Mouse (Mus musculus) midbrain, embryonic 12.5 days (tissue): ENCODE measurements around the gene Gabbr2. TPM values are rescaled to one million over a fixed set of nuclear protein-coding genes. Genes with fewer than 3 reads are reported as not detected.
"Not testable (repeated sequence)": the region's sequence is repeated elsewhere in the genome, so short reads cannot be mapped to it uniquely, and the experiment has no call there.

Source experiments
- ATAC-seq: fragments of 200-750 bp; cut with Nextera tagmentation; 2 replicates; pipeline ENCODE4 v1.8.0; 2017; ENCODE audit warnings: low read depth, moderate TSS enrichment, moderate library complexity; ENCODE audit not compliant: low FRiP score
- H3K27ac ChIP-seq: fragments of 300-500 bp; sonication (generic); replicated peaks from 2 replicates; pipeline ENCODE4 v1.5.1; 2016; ENCODE audit warnings: mild to moderate bottlenecking
- H3K27me3 ChIP-seq: fragments of 300-500 bp; sonication (generic); 2 replicates; pipeline ENCODE4 v1.6.1; 2016; ENCODE audit warnings: mild to moderate bottlenecking
- H3K36me3 ChIP-seq: fragments of 300-500 bp; sonication (generic); 2 replicates; pipeline ENCODE4 v1.6.1; 2016
- H3K4me1 ChIP-seq: fragments of 300-500 bp; sonication (generic); 2 replicates; pipeline ENCODE4 v1.6.1; 2016
- H3K4me2 ChIP-seq: fragments of 300-500 bp; sonication (generic); replicated peaks from 2 replicates; pipeline ENCODE4 v1.6.1; 2016; ENCODE audit warnings: mild to moderate bottlenecking, moderate library complexity
- H3K4me3 ChIP-seq: fragments of 300-500 bp; sonication (generic); 2 replicates; pipeline ENCODE4 v1.5.1; 2016; ENCODE audit warnings: mild to moderate bottlenecking
- H3K9ac ChIP-seq: fragments of 300-500 bp; sonication (generic); replicated peaks from 2 replicates; pipeline ENCODE4 v1.6.1; 2016; ENCODE audit warnings: mild to moderate bottlenecking, moderate library complexity
- H3K9me3 ChIP-seq: fragments of 300-500 bp; sonication (generic); 2 replicates; pipeline ENCODE4 v1.6.1; 2016; ENCODE audit warnings: mild to moderate bottlenecking
- WGBS: fragments of 180-500 bp; shearing (Covaris S2); methylation state at CpG from one replicate; pipeline ENCODE4 v1.1.7; 2016; 5-methylcytosine and 5-hydroxymethylcytosine counted together
- polyA plus RNA-seq: library from polyadenylated mRNA; unstranded; fragments of >200 nt; fragmentation: Nextera tagmentation; extraction: Ambion mirVana; gene quantifications from 2 replicates; pipeline ENCODE4 v1.2.1, GENCODE M21; 2016

The Gabbr2 gene
- polyA plus RNA-seq, 1 experiment from 2014 or later: 0.69 TPM

DNA sequence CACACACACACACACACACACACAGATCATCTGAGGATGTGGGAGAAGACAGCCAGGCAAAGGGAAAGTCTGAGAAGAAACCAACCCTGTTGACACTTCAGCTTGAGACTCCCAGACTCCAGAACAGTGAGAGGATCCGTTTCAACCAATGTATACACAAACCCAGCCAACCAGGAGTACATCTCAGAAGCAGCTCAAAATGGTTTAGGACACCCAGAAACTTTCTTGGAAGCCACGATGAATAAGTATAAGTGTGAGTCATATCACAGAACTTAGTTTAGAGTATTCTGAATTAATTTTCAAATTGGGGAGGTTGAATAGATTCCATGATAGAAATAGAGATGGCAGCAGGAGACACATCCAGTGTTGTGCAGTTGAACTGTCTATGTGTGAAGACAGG lies 335.7 kb downstream of the Gabbr2 start:
- ATAC-seq: no peak

DNA sequence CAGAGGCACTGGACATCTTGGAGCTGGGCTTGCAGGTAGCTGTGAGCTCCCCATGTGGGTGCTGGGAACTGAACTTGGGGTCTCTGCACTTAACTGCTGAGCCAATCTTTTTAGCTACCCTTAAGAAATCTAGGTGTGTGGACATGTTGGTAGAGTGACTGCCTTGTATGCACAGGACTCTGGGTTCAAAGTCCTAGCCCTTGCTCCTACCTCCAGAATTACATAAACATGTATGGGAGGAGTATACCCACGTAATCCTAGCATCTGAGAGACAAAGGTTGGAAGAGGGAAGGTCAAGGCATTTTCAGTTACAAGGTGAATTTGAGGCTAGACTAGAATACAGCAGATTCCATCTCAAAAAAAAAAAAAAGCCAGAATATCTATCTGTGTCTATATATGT lies 336.4 kb downstream of the Gabbr2 start:
- no peaks in the 10 kb centered on the region for H3K36me3 ChIP-seq
- no peak overlapping the region for H3K4me3 ChIP-seq
- 70% methylated on average over 1 of the region's 1 CpGs for WGBS
- H3K27me3 ChIP-seq: peaks cover 33% of the 10 kb centered on the region
- no peaks in the 10 kb centered on the region for H3K9me3 ChIP-seq
- no peak for ATAC-seq
- no peak overlapping the region for H3K9ac ChIP-seq
- no peak overlapping the region for H3K4me2 ChIP-seq
- H3K4me1 ChIP-seq: peaks cover 6% of the 10 kb centered on the region
- no peak overlapping the region for H3K27ac ChIP-seq

More for the DNA sequence above, 335.7 kb downstream of the Gabbr2 start:
- 0 out of 2 replicates have a peak, but pooled peaks cover 3% of the 10 kb centered on the region for H3K9me3 ChIP-seq
- no peak overlapping the region for H3K27ac ChIP-seq
- no peak overlapping the region for H3K9ac ChIP-seq
- H3K27me3 ChIP-seq: peaks cover 27% of the 10 kb centered on the region
- peaks cover under 1% of the 10 kb centered on the region; the same call in 1 of the 2 replicates for H3K4me1 ChIP-seq
- WGBS: 80% methylated on average over 2 of the region's 2 CpGs
- H3K4me3 ChIP-seq: no peak overlapping the region
- H3K4me2 ChIP-seq: no peak overlapping the region
- no peaks in the 10 kb centered on the region for H3K36me3 ChIP-seq

DNA sequence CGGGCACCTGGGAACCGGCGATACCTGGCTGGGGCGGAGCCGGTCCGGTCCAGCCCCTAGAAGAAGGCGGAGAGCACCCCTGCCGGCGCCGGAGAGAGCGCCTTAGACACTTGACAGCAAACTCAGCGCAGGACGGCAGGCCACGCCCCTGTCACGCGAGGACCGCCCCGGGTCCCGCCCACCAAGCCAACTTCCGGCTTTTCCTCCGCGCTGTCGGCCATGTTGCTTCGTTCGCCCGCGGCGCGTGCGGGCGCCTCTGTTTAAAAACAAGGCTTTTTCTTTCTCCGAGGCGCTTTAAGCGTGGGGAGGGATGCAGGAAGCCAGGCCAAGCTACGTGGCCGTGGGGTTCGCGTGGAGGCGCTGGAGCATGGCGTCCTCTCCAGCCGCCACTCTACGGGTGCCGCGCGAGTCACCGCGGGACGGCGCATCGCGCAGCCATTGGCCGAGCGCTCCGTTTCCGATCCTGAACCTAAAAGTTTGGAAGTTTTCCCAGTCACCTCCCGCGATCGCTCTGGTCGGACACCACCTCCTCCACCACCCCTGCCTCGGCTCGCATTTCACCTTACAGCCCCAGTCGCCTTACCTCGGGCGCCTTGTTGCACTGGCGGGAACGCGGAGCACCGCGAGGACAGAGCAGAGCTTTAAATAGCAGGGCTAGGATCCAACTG lies 341.5 kb downstream of the Gabbr2 start, which contains the start of gene Tbc1d2:
TSS of gene Tbc1d2 (minus strand) at position 124 of the 668 bp plus-strand sequence.
- peak within 1 kb of the TSS; percentile 71 for H3K4me3 ChIP-seq
- H3K9me3 ChIP-seq: no peaks in the 10 kb centered on the region
- peaks cover 58% of the 10 kb centered on the region for H3K27me3 ChIP-seq
- no peaks in the 10 kb centered on the region for H3K36me3 ChIP-seq
- H3K4me2 ChIP-seq: peak within 1 kb of the TSS; percentile 93
- H3K4me1 ChIP-seq: peaks cover 12% of the 10 kb centered on the region
- H3K9ac ChIP-seq: peak within 1 kb of the TSS; percentile 52
- H3K27ac ChIP-seq: peak within 1 kb of the TSS; percentile 50
- WGBS: under 1% methylated on average over 69 of the region's 69 CpGs
- peak; percentile 98 for ATAC-seq

DNA sequence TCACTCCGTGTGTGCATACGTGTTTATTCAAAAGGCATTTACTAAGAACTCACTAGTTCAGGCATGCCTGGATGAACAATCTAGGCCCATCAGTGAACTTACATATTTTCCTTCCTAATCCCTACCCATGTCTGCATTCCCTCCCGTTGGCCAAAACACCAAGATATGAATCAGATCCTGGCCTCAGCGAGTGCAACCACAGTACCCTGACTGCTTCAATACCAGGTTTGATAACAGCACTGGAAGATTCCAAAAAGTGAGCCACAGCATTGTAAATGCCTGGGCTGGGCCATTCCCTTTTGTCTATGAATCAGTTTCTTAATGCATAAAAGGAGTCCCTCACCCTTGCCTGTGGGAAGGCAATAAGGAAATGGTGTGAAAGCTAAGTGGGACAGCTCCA lies 342.5 kb downstream of the Gabbr2 start:
- Histone ChIP-seq H3K9ac (no peak overlapping the region), H3K4me1 (peaks cover 12% of the 10 kb centered on the region), H3K9me3 (no peaks in the 10 kb centered on the region), H3K4me2 (peak overlapping the region; percentile 93), H3K27me3 (peaks cover 56% of the 10 kb centered on the region), H3K27ac (no peak overlapping the region), H3K4me3 (peak overlapping the region; percentile 71; the same call in 1 of the 2 replicates), H3K36me3 (no peaks in the 10 kb centered on the region)
- 67% methylated on average over 4 of the region's 4 CpGs for WGBS
- ATAC-seq: no peak

DNA sequence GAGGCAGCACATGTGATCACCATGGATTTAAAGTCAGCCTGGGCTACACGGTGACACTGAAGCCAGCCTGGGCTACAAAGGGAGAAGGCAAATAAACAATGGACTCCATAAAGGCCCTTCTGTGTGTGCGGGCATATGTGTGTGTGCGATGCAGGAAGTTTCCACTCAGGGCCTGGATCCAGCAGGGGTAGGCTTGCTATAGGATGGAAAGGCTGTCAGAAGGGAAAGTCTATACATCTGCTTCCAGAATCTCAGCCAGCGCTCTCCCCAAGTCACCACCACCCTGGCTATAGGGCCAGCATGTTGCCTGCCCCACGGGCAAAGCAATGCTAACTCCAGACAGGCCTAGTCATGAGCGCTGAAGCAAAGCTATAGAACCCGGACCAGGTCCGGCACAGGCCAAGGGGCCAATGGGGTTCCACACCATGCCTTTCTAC lies 348.0 kb downstream of the Gabbr2 start:
- Histone ChIP-seq H3K9me3 (no peaks in the 10 kb centered on the region), H3K9ac (no peak overlapping the region), H3K27me3 (peaks cover 14% of the 10 kb centered on the region), H3K4me3 (no peak overlapping the region), H3K4me1 (peaks cover 5% of the 10 kb centered on the region; the same call in 1 of the 2 replicates), H3K4me2 (no peak overlapping the region), H3K36me3 (no peaks in the 10 kb centered on the region), H3K27ac (no peak overlapping the region)
- WGBS: 88% methylated on average over 8 of the region's 8 CpGs
- no peak for ATAC-seq

DNA sequence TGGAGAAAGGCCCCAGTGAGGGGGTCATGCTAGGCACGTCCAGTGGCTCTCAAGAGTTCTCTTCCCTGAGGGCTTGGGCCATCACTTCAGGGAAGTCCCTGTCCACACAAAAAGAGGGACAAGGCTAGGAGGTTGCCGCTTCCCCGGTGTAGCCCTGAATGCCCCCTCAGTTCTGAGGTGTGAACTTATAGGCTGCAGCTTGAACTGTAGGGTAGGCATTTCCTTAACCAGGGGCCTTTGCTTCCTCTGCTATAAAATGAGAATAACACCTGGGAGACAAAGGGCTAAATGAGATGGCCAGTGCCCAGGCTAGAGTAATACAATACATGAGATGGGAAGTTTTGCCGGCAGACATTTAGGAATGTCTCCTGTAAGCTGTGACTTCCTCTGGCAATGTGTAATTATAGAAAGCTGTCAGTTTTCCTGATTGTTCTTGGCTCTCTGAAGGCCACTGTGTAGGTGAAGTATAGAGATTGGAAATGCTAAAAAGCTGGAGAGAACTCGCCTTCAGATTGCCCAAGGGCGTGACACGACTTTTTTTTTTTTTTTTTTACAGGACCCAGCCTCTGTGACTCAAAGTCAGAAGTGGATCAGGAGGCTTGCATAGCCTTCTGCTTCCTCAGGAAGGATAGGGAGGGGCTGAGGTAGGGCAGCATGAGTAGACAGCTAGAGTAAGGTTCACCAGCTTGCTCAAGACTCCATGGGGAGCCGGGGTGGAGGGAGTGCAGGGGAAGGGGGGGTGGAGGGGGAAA lies 348.6 kb downstream of the Gabbr2 start:
- H3K27ac ChIP-seq: no peak overlapping the region
- ATAC-seq: no peak
- WGBS: 75% methylated on average over 8 of the region's 8 CpGs

DNA sequence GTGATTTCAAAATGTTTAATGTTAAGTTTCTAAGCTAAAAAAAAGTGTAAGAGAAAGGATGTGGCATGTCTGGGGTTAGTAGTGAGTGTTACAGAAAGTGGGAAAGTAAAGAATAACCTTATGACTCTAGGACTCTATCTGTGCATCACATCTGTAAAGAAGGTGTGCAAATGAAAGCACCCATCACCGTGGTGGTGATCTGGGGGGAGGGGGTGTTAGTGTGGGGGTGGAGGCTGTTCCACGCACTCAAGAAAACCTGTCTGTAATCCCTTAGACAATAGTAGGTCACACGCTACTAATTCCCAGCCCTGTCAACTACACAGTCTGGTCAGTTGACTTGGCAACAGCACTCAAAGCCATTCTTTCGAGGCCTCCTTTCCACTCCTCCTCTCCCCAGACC lies 350.4 kb downstream of the Gabbr2 start:
- no peak for ATAC-seq
- WGBS: 14% methylated on average over 4 of the region's 4 CpGs
- Histone ChIP-seq H3K27ac (no peak overlapping the region), H3K4me1 (peaks cover 5% of the 10 kb centered on the region; the same call in 1 of the 2 replicates), H3K9me3 (no peaks in the 10 kb centered on the region), H3K36me3 (no peaks in the 10 kb centered on the region), H3K27me3 (no peaks in the 10 kb centered on the region), H3K4me3 (no peak overlapping the region), H3K4me2 (no peak overlapping the region), H3K9ac (no peak overlapping the region)

More for the DNA sequence above, 348.6 kb downstream of the Gabbr2 start:
- H3K4me3 ChIP-seq: no peak overlapping the region
- H3K4me2 ChIP-seq: no peak overlapping the region
- H3K9ac ChIP-seq: no peak overlapping the region
- H3K27me3 ChIP-seq: peaks cover 8% of the 10 kb centered on the region
- peaks cover 5% of the 10 kb centered on the region; the same call in 1 of the 2 replicates for H3K4me1 ChIP-seq
- H3K36me3 ChIP-seq: no peaks in the 10 kb centered on the region
- H3K9me3 ChIP-seq: no peaks in the 10 kb centered on the region

DNA sequence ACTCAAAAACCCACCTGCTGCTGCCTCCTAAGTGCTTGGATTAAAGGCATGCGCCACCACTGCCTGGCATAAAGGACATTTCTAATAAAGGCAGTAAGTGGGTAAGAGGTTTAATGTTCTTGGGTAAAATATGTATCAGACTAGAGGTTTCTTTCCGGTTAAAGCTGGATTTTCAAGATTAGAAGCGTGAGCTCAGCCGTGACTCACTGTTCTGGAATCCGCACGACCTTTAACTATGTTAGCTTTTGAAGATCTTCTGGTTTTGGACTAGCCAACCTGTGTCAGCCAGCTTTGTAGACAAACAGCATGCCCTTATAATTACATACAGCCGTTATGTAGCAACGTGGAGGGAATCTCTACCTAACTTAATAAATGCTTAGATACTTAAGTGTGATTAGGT lies 351.8 kb downstream of the Gabbr2 start:
- Histone ChIP-seq H3K9ac (no peak overlapping the region), H3K27me3 (no peaks in the 10 kb centered on the region), H3K27ac (no peak overlapping the region), H3K9me3 (no peaks in the 10 kb centered on the region), H3K4me1 (peaks cover 5% of the 10 kb centered on the region; the same call in 1 of the 2 replicates), H3K36me3 (no peaks in the 10 kb centered on the region), H3K4me3 (no peak overlapping the region), H3K4me2 (no peak overlapping the region)
- WGBS: 88% methylated on average over 8 of the region's 8 CpGs
- ATAC-seq: no peak

DNA sequence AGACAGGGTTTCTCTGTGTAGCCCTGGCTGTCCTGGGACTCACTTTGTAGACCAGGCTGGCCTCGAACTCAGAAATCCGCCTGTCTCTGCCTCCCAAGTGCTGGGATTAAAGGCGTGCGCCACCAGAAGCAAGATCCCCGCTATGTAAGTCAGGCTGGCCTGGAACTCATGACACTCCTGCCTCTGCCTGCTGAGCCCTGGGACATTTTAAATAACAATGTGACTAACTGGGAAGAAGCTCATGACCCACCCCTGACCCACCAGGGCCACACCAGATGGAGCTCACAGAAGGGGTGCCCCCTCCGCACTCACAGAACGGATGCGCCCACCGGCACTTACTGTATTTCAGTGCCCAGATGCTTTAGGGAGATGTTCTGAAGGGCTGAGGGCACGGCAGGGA lies 354.4 kb downstream of the Gabbr2 start:
- H3K4me3 ChIP-seq: not testable (repeated sequence)

DNA sequence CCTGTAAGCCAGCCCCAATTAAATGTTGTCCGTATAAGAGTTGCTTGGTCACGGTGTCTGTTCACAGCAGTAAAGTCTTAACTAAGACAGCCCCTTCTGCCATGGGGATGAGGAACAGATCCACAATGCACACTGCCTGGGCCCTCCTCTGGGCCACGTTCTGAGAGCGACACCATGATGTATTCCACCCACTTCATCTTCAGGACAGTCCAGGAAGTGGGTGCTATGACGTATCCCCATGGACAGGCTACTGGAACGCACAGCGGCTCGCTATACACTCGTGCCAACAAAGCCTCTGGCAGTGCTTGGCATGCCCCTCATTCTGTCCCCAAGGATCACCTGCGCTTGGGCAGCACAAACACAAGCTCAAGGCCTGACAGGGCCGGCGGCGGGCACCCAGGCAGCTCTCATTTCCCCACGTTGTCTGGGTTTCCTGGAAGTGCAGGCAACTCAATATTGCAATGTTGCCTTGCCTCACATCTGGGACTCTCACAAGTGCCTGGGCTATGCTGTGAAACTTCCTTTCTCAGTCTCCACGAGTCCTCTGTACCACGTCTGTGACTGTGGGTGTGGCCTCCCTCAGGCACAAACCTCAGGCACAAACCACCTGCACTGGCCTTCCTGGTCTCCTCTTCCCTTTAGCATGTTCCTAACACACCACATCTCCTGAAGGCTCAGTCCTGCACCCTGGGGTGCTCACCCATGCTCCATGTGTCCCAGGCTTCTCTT lies 355.8 kb downstream of the Gabbr2 start:
- 0 out of 2 replicates have a peak, but pooled peaks cover 5% of the 10 kb centered on the region for H3K27me3 ChIP-seq
- WGBS: 89% methylated on average over 16 of the region's 16 CpGs
- H3K9me3 ChIP-seq: no peaks in the 10 kb centered on the region
- H3K4me1 ChIP-seq: no peaks in the 10 kb centered on the region
- H3K4me3 ChIP-seq: no peak overlapping the region
- no peak overlapping the region for H3K9ac ChIP-seq
- no peaks in the 10 kb centered on the region for H3K36me3 ChIP-seq
- H3K4me2 ChIP-seq: no peak overlapping the region
- no peak overlapping the region for H3K27ac ChIP-seq
- no peak for ATAC-seq

More for the DNA sequence above, 354.4 kb downstream of the Gabbr2 start:
- H3K4me1 ChIP-seq, H3K36me3 ChIP-seq, H3K27me3 ChIP-seq, H3K27ac ChIP-seq, H3K9ac ChIP-seq, H3K4me2 ChIP-seq, ATAC-seq, H3K9me3 ChIP-seq: not testable (repeated sequence)
- 90% methylated on average over 10 of the region's 10 CpGs for WGBS

DNA sequence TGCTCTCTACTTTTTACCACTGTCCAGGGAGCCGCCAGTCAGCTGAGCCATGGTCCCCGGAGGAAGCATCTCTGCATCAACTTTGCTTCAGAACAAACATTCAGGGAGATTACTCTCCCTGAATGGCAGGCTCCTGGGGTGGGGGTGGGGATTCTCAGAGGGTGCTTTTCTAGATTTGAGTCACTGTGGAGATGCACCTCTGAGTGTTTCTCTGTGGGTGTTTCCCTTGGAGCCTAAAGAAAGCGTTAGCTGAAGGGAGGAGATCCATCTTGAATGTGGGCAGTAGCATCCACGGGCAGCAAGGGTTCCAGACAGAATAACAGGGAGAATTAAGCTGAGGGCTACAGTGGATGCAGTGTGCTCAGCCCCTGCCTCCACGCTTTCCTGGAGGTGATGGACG lies 356.8 kb downstream of the Gabbr2 start:
- WGBS: 56% methylated on average over 6 of the region's 6 CpGs
- 0 out of 2 replicates have a peak, but pooled peaks cover 5% of the 10 kb centered on the region for H3K27me3 ChIP-seq
- no peak overlapping the region for H3K9ac ChIP-seq
- no peaks in the 10 kb centered on the region for H3K4me1 ChIP-seq
- H3K9me3 ChIP-seq: no peaks in the 10 kb centered on the region
- no peak overlapping the region for H3K4me3 ChIP-seq
- ATAC-seq: no peak
- H3K27ac ChIP-seq: no peak overlapping the region
- no peak overlapping the region for H3K4me2 ChIP-seq
- no peaks in the 10 kb centered on the region for H3K36me3 ChIP-seq

DNA sequence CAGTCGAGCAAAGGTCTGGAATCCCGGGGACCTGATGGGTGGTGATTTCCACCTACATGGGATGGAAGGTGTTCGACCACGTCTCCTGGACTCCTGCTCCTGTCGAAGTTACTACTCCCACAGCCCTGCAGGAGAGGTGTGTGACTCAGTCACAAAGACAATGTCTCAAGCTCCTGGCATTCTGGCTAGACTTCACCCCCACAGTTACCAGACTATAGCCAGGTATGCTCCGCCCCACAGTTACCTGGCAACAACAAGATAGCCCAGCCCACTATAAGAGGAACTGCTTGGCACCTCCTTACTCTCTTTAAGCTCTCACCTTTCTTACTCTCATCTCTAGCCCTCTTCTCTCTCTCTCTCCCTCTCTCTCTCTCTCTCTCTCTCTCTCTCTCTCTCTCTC lies 358.1 kb downstream of the Gabbr2 start:
- not testable (repeated sequence) for H3K36me3 ChIP-seq, H3K4me3 ChIP-seq, H3K4me1 ChIP-seq, H3K27me3 ChIP-seq, H3K27ac ChIP-seq, ATAC-seq, H3K9me3 ChIP-seq, H3K4me2 ChIP-seq, H3K9ac ChIP-seq
- WGBS: 77% methylated on average over 6 of the region's 6 CpGs
